Mouse (Mus musculus) C2C12 (cell line): ENCODE data around the gene Elk4.

ENCODE experiments used
- CEBPB ChIP-seq: IDR thresholded peaks from one replicate; pipeline ENCODE4 v1.6.1; 2011; ENCODE audit warnings: low read depth, mild to moderate bottlenecking, control low read depth, moderate library complexity
- CTCF ChIP-seq: IDR thresholded peaks from one replicate; pipeline ENCODE4 v1.5.1; 2011; ENCODE audit not compliant: control insufficient read depth, insufficient read depth, insufficient read length
- MAX ChIP-seq: IDR thresholded peaks from one replicate; pipeline ENCODE4 v1.6.1; 2011; ENCODE audit warnings: mild to moderate bottlenecking, control low read depth
- MYOD1 ChIP-seq: IDR thresholded peaks from one replicate; pipeline ENCODE4 v1.6.1; 2011; ENCODE audit warnings: low read depth; ENCODE audit not compliant: control insufficient read depth, insufficient read length
- MYOG ChIP-seq: IDR thresholded peaks from one replicate; pipeline ENCODE4 v1.6.1; 2011; ENCODE audit not compliant: control insufficient read depth, insufficient read length; ENCODE audit errors: extremely low read depth
- USF1 ChIP-seq: IDR thresholded peaks from one replicate; pipeline ENCODE4 v1.6.1; 2011; ENCODE audit warnings: low read depth, mild to moderate bottlenecking, control low read depth, moderate library complexity

DNA sequence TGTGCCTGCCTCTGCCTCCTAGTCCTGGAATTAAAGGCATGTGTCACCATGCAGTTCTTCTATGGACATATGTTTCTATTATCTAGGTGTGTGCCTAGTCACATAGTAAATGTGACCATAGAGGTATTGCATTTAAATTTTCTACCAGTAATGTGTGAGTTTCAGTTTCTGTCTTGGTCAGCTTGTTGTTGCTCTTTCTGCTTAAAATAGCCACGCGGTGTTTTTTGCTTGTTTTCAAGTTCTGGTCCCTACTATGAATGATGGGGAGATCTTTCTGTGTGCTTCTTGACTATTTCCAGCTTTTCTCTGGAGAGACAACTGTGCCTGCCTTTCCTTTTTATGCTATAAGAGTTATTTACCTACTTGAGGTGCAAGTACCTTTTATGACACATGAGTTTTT, 4.4 kb downstream of the Elk4 start:
- no peak for TF ChIP-seq CEBPB
- no peak for TF ChIP-seq MAX
- no peak for TF ChIP-seq CTCF
- TF ChIP-seq USF1, result no peak
- no peak for TF ChIP-seq MYOD1
- no peak for TF ChIP-seq MYOG
